Mouse (Mus musculus): Measurements from ENCODE around the gene Pja2. TPM values are rescaled to one million over a fixed set of nuclear protein-coding genes. Genes with fewer than 3 reads are reported as not detected.

Pja2 gene
- polyA plus RNA-seq (2017; shearing (Covaris generic)), result 31.5 TPM

GRCm38 (mm10) chr17:64331898-64332769 lies at the start of gene Pja2:
TSS of gene Pja2 (minus strand) at chr17:64331916.

Data from CD4-positive, CD25-positive, alpha-beta regulatory T cell (primary cell).